Mouse (Mus musculus): ENCODE data around the gene M1ap. TPM values are rescaled to one million over a fixed set of nuclear protein-coding genes. Genes with fewer than 3 reads are reported as not detected.
A peak's percentile ranks its signal among the peaks of the same experiment; 100 is the strongest.

Gene M1ap
- polyA plus RNA-seq, 1 experiment from 2014 or later, result 0.34 TPM

DNA sequence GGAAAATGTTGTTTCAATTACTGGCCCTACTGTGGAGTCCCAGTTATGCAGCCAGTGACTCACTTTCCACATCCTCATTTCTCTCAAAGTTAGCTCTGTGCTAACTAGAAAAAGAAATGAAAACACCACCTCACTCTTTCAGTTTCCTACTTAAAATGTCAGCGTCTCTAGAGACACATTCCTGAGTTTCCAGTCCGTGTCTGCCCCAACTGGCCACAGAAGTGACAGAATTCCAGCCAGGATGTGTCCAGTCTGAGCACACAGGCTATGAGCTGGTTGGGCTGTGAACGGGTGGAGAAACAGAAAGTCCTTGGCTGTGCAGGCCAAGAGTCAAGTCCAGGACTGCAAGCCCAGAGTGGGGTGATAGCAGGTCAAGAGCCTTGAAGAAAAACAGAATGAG lies 70.5 kb downstream of the M1ap start:
- H3K4me1 ChIP-seq, result peaks cover 8% of the 10 kb centered on the region; the same call in 1 of the 2 replicates
- peak overlapping the region; percentile 47; the same call in 1 of the 2 replicates for H3K27ac ChIP-seq
- H3K4me3 ChIP-seq, result no peak overlapping the region

DNA sequence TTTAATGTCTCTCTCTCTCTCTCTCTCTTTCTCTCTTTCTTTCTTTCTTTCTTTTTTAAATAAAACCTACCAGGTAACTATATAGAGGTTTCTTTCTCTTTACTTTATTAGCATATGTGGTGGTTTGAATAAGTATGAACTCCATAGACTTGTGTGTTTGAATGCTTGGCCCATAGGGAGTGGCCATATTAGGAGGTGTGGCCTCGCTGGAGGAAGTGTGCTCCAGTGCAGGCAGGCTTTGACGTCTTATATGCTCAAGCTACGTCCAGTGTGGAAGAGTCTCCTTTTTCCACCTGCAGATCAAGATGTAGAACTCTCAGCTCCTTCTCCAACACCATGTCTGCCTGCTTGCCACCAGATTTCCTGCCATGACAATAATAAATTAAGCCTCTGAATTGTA lies 72.3 kb downstream of the M1ap start:
- peaks cover 8% of the 10 kb centered on the region; the same call in 1 of the 2 replicates for H3K4me1 ChIP-seq
- H3K36me3 ChIP-seq, result no peaks in the 10 kb centered on the region
- no peak overlapping the region for H3K27ac ChIP-seq
- no peaks in the 10 kb centered on the region for H3K9me3 ChIP-seq
- no peak for DNase-seq (ENCODE audit: low spot score)
- WGBS, result 69% methylated on average over 3 of the region's 3 CpGs
- H3K4me3 ChIP-seq, result no peak overlapping the region
- H3K27me3 ChIP-seq (ENCODE audit: insufficient read depth, poor library complexity, severe bottlenecking), result no peaks in the 10 kb centered on the region; the same call in 1 of the 2 replicates

More for the DNA sequence above, 70.5 kb downstream of the M1ap start:
- Histone ChIP-seq H3K9me3 (no peaks in the 10 kb centered on the region), H3K36me3 (no peaks in the 10 kb centered on the region), H3K27me3 (ENCODE audit: insufficient read depth, poor library complexity, severe bottlenecking) (no peaks in the 10 kb centered on the region)
- 25% methylated on average over 3 of the region's 3 CpGs for WGBS
- DNase-seq (ENCODE audit: low spot score), result no peak

DNA sequence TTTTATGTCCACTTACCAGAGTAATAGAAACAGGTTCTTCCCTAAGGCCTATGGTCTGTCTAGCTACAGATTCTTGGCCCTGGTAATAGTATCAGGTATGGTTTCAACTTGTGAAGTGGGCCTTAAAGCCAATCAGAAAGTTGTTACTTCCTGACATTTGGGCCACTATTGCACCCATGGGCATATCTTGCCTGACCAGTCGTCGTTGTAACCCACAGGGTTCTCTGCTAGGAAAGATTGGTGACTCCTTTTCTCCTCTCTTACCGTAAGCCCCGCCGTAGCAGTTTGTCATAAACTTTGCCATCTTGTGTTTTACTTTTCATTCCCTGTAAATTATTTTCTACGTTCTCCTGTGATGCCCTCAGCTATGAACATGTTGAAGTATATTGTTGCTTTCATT lies 73.4 kb downstream of the M1ap start:
- Histone ChIP-seq H3K27ac (no peak overlapping the region), H3K27me3 (ENCODE audit: insufficient read depth, poor library complexity, severe bottlenecking) (no peaks in the 10 kb centered on the region; the same call in 1 of the 2 replicates), H3K36me3 (no peaks in the 10 kb centered on the region), H3K4me1 (0 out of 2 replicates have a peak, but pooled peaks cover 4% of the 10 kb centered on the region), H3K9me3 (no peaks in the 10 kb centered on the region), H3K4me3 (no peak overlapping the region)
- DNase-seq (ENCODE audit: low spot score), result no peak
- WGBS, result 70% methylated on average over 6 of the region's 6 CpGs

GRCm38 (mm10) chr6:83020836-83021593 lies 74.3 kb downstream of the M1ap start:
- Histone ChIP-seq H3K36me3 (no peaks in the 10 kb centered on the region), H3K4me3 (no peak overlapping the region), H3K27me3 (ENCODE audit: insufficient read depth, poor library complexity, severe bottlenecking) (peaks cover 1% of the 10 kb centered on the region), H3K4me1 (0 out of 2 replicates have a peak, but pooled peaks cover 4% of the 10 kb centered on the region), H3K9me3 (no peaks in the 10 kb centered on the region), H3K27ac (no peak overlapping the region)
- no peak for DNase-seq (ENCODE audit: low spot score)
- 71% methylated on average over 4 of the region's 4 CpGs for WGBS

GRCm38 (mm10) chr6:83023008-83023407 lies 76.3 kb downstream of the M1ap start:
- peaks cover 17% of the 10 kb centered on the region for H3K27me3 ChIP-seq (ENCODE audit: insufficient read depth, poor library complexity, severe bottlenecking)
- no peak for DNase-seq (ENCODE audit: low spot score)
- H3K4me1 ChIP-seq, result peaks cover 8% of the 10 kb centered on the region; the same call in 1 of the 2 replicates
- no peaks in the 10 kb centered on the region for H3K36me3 ChIP-seq
- no peaks in the 10 kb centered on the region for H3K9me3 ChIP-seq
- H3K4me3 ChIP-seq, result no peak overlapping the region
- 77% methylated on average over 9 of the region's 9 CpGs for WGBS
- no peak overlapping the region for H3K27ac ChIP-seq

DNA sequence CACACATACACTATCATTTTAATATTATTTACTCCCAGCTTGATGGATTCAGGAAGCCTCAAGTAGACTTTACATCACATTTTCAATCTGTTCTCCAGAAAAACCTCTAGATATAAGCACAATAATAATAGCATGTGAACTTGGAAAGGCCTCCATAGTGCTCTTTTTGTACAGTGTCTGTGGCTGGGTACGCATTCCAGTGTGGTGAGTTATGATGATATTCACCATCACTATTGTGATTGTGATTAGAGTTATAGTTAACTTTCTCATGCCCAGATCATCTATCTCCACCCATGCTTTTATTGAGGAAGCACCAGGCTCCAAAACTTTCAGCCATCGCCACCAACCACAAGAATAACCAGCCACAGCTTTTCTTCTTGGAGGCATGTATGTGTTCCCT lies 77.1 kb downstream of the M1ap start:
- Histone ChIP-seq H3K27ac (no peak overlapping the region), H3K27me3 (ENCODE audit: insufficient read depth, poor library complexity, severe bottlenecking) (peaks cover 24% of the 10 kb centered on the region), H3K36me3 (no peaks in the 10 kb centered on the region), H3K4me1 (peaks cover 8% of the 10 kb centered on the region; the same call in 1 of the 2 replicates), H3K4me3 (no peak overlapping the region), H3K9me3 (no peaks in the 10 kb centered on the region)
- DNase-seq (ENCODE audit: low spot score), result no peak
- WGBS, result 91% methylated on average over 2 of the region's 2 CpGs

- H3K27ac ChIP-seq, result no peak overlapping the region
- H3K4me1 ChIP-seq, result peaks cover 8% of the 10 kb centered on the region; the same call in 1 of the 2 replicates
- no peaks in the 10 kb centered on the region for H3K36me3 ChIP-seq
- WGBS, result 74% methylated on average over 4 of the region's 4 CpGs
- H3K9me3 ChIP-seq, result no peaks in the 10 kb centered on the region
- H3K4me3 ChIP-seq, result no peak overlapping the region
- H3K27me3 ChIP-seq (ENCODE audit: insufficient read depth, poor library complexity, severe bottlenecking), result peaks cover 31% of the 10 kb centered on the region
- DNase-seq (ENCODE audit: low spot score), result no peak
Measured at GRCm38 (mm10) chr6:83024421-83024820, 77.7 kb downstream of the M1ap start.

DNA sequence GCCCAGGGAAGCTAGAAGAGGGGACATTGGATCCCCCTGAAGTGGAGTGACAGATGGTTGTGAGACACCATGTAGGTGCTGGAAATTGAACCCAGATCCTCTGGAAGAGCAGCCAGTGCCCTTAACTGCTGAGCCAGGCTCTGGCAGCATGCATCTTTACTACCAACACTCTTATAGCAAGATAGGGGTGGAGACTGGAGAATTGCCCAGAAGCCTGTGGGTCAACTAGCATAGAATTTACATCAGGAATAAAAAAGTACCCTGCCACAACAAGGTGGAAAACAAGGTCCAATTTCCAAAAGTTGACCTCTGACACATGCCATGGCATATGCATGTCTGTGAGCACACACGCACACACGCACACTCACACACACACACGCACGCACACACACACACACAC lies 78.5 kb downstream of the M1ap start:
- Histone ChIP-seq H3K9me3 (no peaks in the 10 kb centered on the region), H3K4me3 (no peak overlapping the region), H3K36me3 (peaks cover 3% of the 10 kb centered on the region; the same call in 1 of the 2 replicates), H3K27ac (no peak overlapping the region), H3K27me3 (ENCODE audit: insufficient read depth, poor library complexity, severe bottlenecking) (peaks cover 39% of the 10 kb centered on the region), H3K4me1 (peaks cover 11% of the 10 kb centered on the region; the same call in 1 of the 2 replicates)
- 89% methylated on average over 4 of the region's 4 CpGs for WGBS
- no peak for DNase-seq (ENCODE audit: low spot score)

DNA sequence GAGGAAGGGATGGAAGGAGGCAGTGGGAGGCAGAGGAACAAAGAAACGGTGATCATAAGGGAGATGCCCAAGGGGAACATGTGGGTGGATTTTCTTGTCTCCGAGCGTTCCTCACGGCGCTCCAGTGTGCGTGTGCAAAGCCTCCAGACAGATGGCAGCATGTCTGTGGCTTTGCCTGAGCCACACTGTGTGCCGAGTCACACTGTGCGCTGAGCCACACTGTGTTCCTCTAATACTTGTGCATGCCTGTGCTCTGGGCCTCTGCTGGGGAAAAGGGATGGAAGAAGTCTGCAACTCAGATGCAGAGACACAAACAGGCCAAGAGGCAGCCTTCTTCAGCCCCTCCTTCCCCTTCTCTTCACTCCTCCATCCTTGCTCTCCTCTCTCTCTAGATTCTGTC lies 80.6 kb downstream of the M1ap start:
- no peak overlapping the region; the same call in 1 of the 2 replicates for H3K4me3 ChIP-seq
- H3K9me3 ChIP-seq, result no peaks in the 10 kb centered on the region
- peaks cover 16% of the 10 kb centered on the region for H3K4me1 ChIP-seq
- peaks cover 59% of the 10 kb centered on the region for H3K27me3 ChIP-seq (ENCODE audit: insufficient read depth, poor library complexity, severe bottlenecking)
- peaks cover 13% of the 10 kb centered on the region for H3K36me3 ChIP-seq
- DNase-seq (ENCODE audit: low spot score), result no peak
- 79% methylated on average over 8 of the region's 8 CpGs for WGBS
- peak overlapping the region; percentile 65 for H3K27ac ChIP-seq

DNA sequence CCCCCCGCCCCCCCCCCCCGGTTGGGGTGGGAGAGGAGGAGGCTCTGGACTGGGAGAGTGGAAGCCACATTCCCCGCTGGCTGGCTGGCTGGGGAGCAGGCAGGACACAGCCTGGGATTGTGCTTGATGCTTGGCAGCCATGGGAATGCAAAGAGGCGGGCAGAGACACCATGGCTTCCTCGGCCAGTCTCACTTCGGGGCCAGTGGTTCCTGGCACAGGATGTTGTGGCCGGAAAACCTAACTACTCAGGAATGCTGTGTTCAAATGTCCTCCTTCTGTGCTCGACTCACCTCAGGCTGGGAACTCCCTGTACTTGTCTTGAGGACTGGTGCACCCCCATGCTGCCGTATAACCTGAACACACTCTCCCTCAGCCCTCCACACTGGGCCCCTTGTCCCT lies 81.0 kb downstream of the M1ap start:
- no peaks in the 10 kb centered on the region for H3K9me3 ChIP-seq
- WGBS, result 28% methylated on average over 8 of the region's 9 CpGs
- no peak overlapping the region; the same call in 1 of the 2 replicates for H3K4me3 ChIP-seq
- peak overlapping the region; percentile 65 for H3K27ac ChIP-seq
- peaks cover 63% of the 10 kb centered on the region for H3K27me3 ChIP-seq (ENCODE audit: insufficient read depth, poor library complexity, severe bottlenecking)
- peaks cover 20% of the 10 kb centered on the region for H3K4me1 ChIP-seq
- peaks cover 13% of the 10 kb centered on the region for H3K36me3 ChIP-seq
- no peak for DNase-seq (ENCODE audit: low spot score)

- no peaks in the 10 kb centered on the region for H3K9me3 ChIP-seq
- DNase-seq (ENCODE audit: low spot score), result no peak
- peaks cover 13% of the 10 kb centered on the region for H3K36me3 ChIP-seq
- H3K27ac ChIP-seq, result no peak overlapping the region
- peaks cover 35% of the 10 kb centered on the region for H3K4me1 ChIP-seq
- H3K4me3 ChIP-seq, result no peak overlapping the region
- WGBS, result 30% methylated on average over 10 of the region's 10 CpGs
- H3K27me3 ChIP-seq (ENCODE audit: insufficient read depth, poor library complexity, severe bottlenecking), result peaks cover 69% of the 10 kb centered on the region
Measured at GRCm38 (mm10) chr6:83029777-83030176, 83.1 kb downstream of the M1ap start.

DNA sequence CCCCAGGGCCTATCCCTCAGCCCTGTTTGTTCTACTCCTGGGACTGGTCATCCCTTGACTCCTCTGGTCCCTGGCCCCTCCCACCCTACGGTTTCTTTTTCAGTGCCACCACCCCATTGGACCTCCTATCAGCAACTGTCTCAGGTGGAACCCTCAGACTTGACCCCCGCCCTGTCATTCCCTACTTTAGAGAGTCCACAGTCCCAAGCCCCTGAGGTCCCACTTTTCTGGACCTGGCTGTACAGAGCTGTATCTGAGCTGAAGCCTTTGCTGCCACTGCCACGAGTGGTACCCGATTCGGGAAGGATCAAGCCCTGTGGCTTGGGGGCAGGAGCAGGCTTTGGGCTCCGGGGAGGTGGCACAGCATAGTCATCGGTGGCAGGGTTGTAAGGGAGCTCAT lies 84.4 kb downstream of the M1ap start:
- H3K9me3 ChIP-seq, result no peaks in the 10 kb centered on the region
- H3K27me3 ChIP-seq (ENCODE audit: insufficient read depth, poor library complexity, severe bottlenecking), result peaks cover 79% of the 10 kb centered on the region
- no peak overlapping the region for H3K27ac ChIP-seq
- H3K4me3 ChIP-seq, result no peak overlapping the region
- H3K4me1 ChIP-seq, result peaks cover 43% of the 10 kb centered on the region
- WGBS, result 65% methylated on average over 7 of the region's 7 CpGs
- peaks cover 13% of the 10 kb centered on the region for H3K36me3 ChIP-seq
- DNase-seq (ENCODE audit: low spot score), result no peak

- 26% methylated on average over 18 of the region's 18 CpGs for WGBS
Measured at GRCm38 (mm10) chr6:83031921-83032590, 85.4 kb downstream of the M1ap start.

More at GRCm38 (mm10) chr6:83031921-83032590, 85.4 kb downstream of the M1ap start:
- H3K4me3 ChIP-seq, result peak overlapping the region; percentile 79
- DNase-seq (ENCODE audit: low spot score), result no peak
- peaks cover 81% of the 10 kb centered on the region for H3K27me3 ChIP-seq (ENCODE audit: insufficient read depth, poor library complexity, severe bottlenecking)
- peaks cover 43% of the 10 kb centered on the region for H3K4me1 ChIP-seq
- H3K27ac ChIP-seq, result peak overlapping the region; percentile 90
- H3K9me3 ChIP-seq, result no peaks in the 10 kb centered on the region
- peaks cover 13% of the 10 kb centered on the region for H3K36me3 ChIP-seq
